Mouse (Mus musculus): ENCODE data around the gene Lrrc36.

GRCm38 (mm10) chr8:105419800-105420199 lies 6.4 kb downstream of the Lrrc36 start:
- TF ChIP-seq CTCF (IDR thresholded peaks at IDR 0.05; ENCODE audit: borderline replicate concordance, insufficient read depth, low read length) (no peak), POLR2A (IDR thresholded peaks at IDR 0.05; ENCODE audit: low read depth, low read length) (no peak)
